Mouse (Mus musculus): ENCODE results near the gene Pax4. TPM values are rescaled to one million over a fixed set of nuclear protein-coding genes. Genes with fewer than 3 reads are reported as not detected.

The Pax4 gene
- polyA plus RNA-seq, 1 experiment from 2014 or later = not detected

- H3K27ac ChIP-seq = no peak within 1 kb of the TSS
- H3K9me3 ChIP-seq = no peaks in the 10 kb centered on the region
- H3K4me1 ChIP-seq = peaks cover 20% of the 10 kb centered on the region
- DNase-seq (ENCODE audit: low spot score) = no peak
- WGBS = 90% methylated on average over 3 of the region's 3 CpGs
- H3K36me3 ChIP-seq = peaks cover 21% of the 10 kb centered on the region
- H3K4me3 ChIP-seq = no peak within 1 kb of the TSS
- H3K27me3 ChIP-seq (ENCODE audit: insufficient read depth, poor library complexity, severe bottlenecking) = no peaks in the 10 kb centered on the region
Measured at GRCm38 (mm10) chr6:28428290-28428689, 20.9 kb downstream of the Pax4 start, which contains the start of gene Gcc1. Gene Gcc1 (minus strand): TSS chr6:28428390.

- H3K27ac ChIP-seq = no peak within 1 kb of the TSS
- H3K4me3 ChIP-seq = no peak within 1 kb of the TSS
- no peaks in the 10 kb centered on the region for H3K9me3 ChIP-seq
- H3K4me1 ChIP-seq = peaks cover 21% of the 10 kb centered on the region
- peaks cover 21% of the 10 kb centered on the region for H3K36me3 ChIP-seq
- no peak for DNase-seq (ENCODE audit: low spot score)
- no peaks in the 10 kb centered on the region for H3K27me3 ChIP-seq (ENCODE audit: insufficient read depth, poor library complexity, severe bottlenecking)
- WGBS = 81% methylated on average over 3 of the region's 3 CpGs
Measured at GRCm38 (mm10) chr6:28427096-28427839, 21.9 kb downstream of the Pax4 start, which contains the start of gene Fscn3. Gene Fscn3 (plus strand): TSS chr6:28427789.

DNA sequence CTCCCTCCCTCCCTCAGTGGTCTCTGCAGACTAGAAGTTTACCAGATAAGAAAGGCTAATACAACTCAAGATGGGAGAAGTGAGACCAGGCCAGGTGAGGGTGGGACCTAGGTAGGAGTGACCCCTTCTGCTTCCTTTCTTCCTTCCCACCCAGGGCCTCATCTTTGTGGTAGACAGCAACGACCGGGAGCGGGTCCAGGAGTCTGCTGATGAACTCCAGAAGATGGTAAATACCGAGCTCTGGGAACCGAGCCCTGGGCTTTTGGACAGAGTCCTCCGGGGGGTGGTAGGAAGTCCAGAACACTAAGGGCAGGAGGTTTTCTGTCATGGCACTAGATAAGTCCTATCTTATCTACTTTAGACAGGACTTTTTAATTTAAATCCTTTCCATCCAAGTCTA, 24.1 kb downstream of the Pax4 start:
- peaks cover 21% of the 10 kb centered on the region for H3K36me3 ChIP-seq
- peak overlapping the region; percentile 89 for H3K4me3 ChIP-seq
- no peaks in the 10 kb centered on the region for H3K9me3 ChIP-seq
- no peaks in the 10 kb centered on the region for H3K27me3 ChIP-seq (ENCODE audit: insufficient read depth, poor library complexity, severe bottlenecking)
- peaks cover 42% of the 10 kb centered on the region for H3K4me1 ChIP-seq
- H3K27ac ChIP-seq = 0 out of 2 replicates have a peak overlapping the region, but pooled peaks have one; percentile 32
- WGBS = 73% methylated on average over 6 of the region's 6 CpGs
- DNase-seq (ENCODE audit: low spot score) = no peak

DNA sequence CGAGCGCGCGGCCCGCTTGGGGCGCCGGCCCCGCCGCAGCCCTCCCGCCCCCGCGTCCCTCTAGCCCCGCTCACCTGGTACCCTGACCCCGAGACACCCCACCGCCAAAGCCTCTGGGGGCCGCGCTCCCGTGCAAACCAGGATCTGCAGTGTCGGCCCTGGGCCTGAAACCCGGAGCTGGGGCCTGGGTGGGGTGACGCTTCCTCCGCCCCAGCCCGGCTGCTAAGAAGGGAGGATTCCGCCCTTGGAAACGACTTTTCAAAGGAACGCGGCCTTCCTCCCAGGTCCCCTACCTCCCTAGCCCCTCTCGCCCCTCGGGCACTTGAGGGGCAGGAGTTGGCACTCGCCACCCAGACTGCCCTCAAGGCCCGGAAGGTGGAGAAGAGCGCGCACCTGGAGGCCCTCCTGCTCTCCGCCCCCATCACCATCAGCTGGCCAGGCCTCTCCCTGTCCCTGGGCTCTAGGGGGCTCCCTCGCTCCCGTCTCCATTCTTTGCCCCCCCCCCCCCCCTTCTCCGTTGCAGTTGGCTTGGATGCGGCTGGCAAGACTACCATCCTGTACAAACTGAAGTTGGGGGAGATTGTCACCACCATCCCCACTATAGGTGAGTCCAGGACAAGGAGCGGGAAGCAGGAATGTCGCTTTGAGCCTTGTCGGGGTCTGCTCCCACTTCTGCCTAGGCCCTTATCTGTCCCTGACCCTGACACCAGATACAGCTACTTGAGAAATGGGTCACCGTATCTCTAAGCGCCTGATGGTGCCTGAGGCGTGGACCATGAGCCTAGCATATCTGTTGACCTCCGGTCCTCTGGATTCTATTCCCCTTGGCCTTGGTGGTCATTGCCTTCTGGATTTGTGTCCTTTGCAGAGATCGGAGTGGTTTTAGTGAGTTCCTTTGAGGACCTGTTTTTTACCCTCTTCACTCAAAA, 25.1 kb downstream of the Pax4 start:
- peak overlapping the region; percentile 89 for H3K4me3 ChIP-seq
- peak; percentile 90 for DNase-seq (ENCODE audit: low spot score)
- H3K9me3 ChIP-seq = no peaks in the 10 kb centered on the region
- H3K27me3 ChIP-seq (ENCODE audit: insufficient read depth, poor library complexity, severe bottlenecking) = no peaks in the 10 kb centered on the region
- H3K27ac ChIP-seq = peak overlapping the region; percentile 98
- peaks cover 48% of the 10 kb centered on the region for H3K4me1 ChIP-seq
- WGBS = 3% methylated on average over 46 of the region's 46 CpGs
- H3K36me3 ChIP-seq = peaks cover 24% of the 10 kb centered on the region

DNA sequence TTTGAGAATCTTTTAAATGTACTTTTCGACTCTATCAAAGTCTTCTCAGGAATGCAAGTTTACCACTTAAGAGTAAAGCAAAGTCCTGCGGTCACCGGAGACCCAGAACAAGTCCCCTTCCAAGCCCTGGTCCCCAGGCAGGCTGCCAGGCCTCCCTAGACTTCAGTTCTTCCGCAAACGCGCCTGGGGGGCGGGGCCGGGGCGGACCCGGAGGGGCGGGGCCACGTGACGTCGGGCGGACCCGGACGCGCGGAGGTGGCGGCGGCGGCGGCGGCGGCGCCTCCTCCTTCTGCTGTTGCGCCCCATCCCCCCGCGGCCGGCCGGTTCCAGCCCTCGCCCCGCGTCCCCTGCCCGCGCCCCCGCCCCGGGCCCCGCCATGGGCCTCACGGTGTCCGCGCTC, 25.8 kb downstream of the Pax4 start, which contains the start of gene Arf5:
Gene Arf5, plus strand, starts transcription at position 248 of the 400 bp plus-strand sequence.
- H3K27me3 ChIP-seq (ENCODE audit: insufficient read depth, poor library complexity, severe bottlenecking) = no peaks in the 10 kb centered on the region
- H3K4me3 ChIP-seq = peak within 1 kb of the TSS; percentile 89
- peaks cover 48% of the 10 kb centered on the region for H3K4me1 ChIP-seq
- H3K36me3 ChIP-seq = peaks cover 31% of the 10 kb centered on the region
- 2% methylated on average over 30 of the region's 42 CpGs for WGBS
- no peaks in the 10 kb centered on the region for H3K9me3 ChIP-seq
- peak within 1 kb of the TSS; percentile 98 for H3K27ac ChIP-seq
- DNase-seq (ENCODE audit: low spot score) = peak; percentile 94

GRCm38 (mm10) chr6:28422651-28423290, 26.4 kb downstream of the Pax4 start:
- no peak for DNase-seq (ENCODE audit: low spot score)
- Histone ChIP-seq H3K9me3 (no peaks in the 10 kb centered on the region), H3K4me1 (peaks cover 48% of the 10 kb centered on the region), H3K27ac (peak overlapping the region; percentile 98; the same call in 1 of the 2 replicates), H3K36me3 (peaks cover 36% of the 10 kb centered on the region), H3K4me3 (peak overlapping the region; percentile 89), H3K27me3 (ENCODE audit: insufficient read depth, poor library complexity, severe bottlenecking) (no peaks in the 10 kb centered on the region)
- WGBS = 71% methylated on average over 15 of the region's 15 CpGs

DNA sequence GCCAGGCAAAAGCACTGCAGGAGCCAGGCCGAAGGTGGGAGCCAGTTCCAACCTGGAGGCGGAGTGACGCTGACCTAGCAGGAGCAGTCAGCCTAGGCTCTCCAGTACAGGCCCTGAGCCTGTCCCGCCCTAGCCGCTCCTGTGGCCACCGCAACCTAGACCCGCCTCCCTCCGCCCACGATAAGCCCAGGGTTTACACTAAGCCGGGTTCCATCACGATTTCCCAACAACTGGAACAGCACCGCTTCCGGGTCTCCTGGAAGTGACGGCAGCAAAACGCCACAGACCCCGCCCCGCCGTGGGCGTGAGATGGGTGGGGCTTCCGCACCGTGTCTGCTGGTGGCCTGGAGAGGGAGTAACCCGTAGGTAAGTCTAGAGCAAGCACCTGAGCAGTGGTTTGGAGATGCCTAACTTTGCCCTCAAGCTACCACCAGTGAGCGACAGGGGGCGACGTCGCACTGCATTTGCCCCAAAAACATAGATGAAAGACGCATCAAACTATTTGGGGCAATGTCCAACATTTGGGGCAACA, 27.6 kb downstream of the Pax4 start:
- Histone ChIP-seq H3K27ac (peak overlapping the region; percentile 83), H3K27me3 (ENCODE audit: insufficient read depth, poor library complexity, severe bottlenecking) (no peaks in the 10 kb centered on the region), H3K4me1 (peaks cover 48% of the 10 kb centered on the region), H3K36me3 (peaks cover 41% of the 10 kb centered on the region), H3K9me3 (no peaks in the 10 kb centered on the region), H3K4me3 (peak overlapping the region; percentile 86)
- peak; percentile 97 for DNase-seq (ENCODE audit: low spot score)
- under 1% methylated on average over 27 of the region's 27 CpGs for WGBS

GRCm38 (mm10) chr6:28420865-28421264, 28.3 kb downstream of the Pax4 start:
- H3K4me3 ChIP-seq = peak overlapping the region; percentile 86
- H3K36me3 ChIP-seq = peaks cover 37% of the 10 kb centered on the region
- H3K27me3 ChIP-seq (ENCODE audit: insufficient read depth, poor library complexity, severe bottlenecking) = no peaks in the 10 kb centered on the region
- no peaks in the 10 kb centered on the region for H3K9me3 ChIP-seq
- WGBS = 25% methylated on average over 13 of the region's 13 CpGs
- H3K4me1 ChIP-seq = peaks cover 45% of the 10 kb centered on the region
- DNase-seq (ENCODE audit: low spot score) = no peak
- peak overlapping the region; percentile 83 for H3K27ac ChIP-seq

DNA sequence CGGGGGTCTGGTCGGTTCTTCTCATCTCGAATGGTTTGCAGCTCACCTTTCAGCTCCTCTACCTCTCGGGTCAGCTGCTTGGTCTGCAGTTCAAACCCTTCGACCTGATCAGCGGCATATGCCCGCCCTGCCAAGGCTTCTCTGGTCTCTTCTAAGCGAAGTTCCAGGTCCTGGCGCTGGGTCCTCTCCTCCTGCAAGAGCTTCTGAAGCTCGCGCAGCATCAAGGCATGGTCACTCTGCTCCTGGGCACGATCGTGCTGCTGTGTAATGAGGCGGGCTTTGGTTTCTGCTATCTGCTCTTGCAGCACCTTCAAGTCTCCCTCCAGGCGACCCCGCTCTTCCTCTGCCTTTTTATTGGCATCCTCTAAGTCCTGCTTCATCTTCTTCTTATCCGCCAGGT, 28.8 kb downstream of the Pax4 start:
- Histone ChIP-seq H3K36me3 (peaks cover 37% of the 10 kb centered on the region), H3K27ac (no peak overlapping the region), H3K4me1 (peaks cover 41% of the 10 kb centered on the region), H3K27me3 (ENCODE audit: insufficient read depth, poor library complexity, severe bottlenecking) (no peaks in the 10 kb centered on the region), H3K9me3 (no peaks in the 10 kb centered on the region), H3K4me3 (peak overlapping the region; percentile 86)
- 75% methylated on average over 17 of the region's 17 CpGs for WGBS
- DNase-seq (ENCODE audit: low spot score) = no peak

- Histone ChIP-seq H3K9me3 (no peaks in the 10 kb centered on the region), H3K4me3 (no peak overlapping the region), H3K27ac (no peak overlapping the region), H3K27me3 (ENCODE audit: insufficient read depth, poor library complexity, severe bottlenecking) (no peaks in the 10 kb centered on the region), H3K4me1 (peaks cover 37% of the 10 kb centered on the region), H3K36me3 (peaks cover 36% of the 10 kb centered on the region)
- 79% methylated on average over 2 of the region's 2 CpGs for WGBS
- DNase-seq (ENCODE audit: low spot score) = no peak
Measured at GRCm38 (mm10) chr6:28419673-28420072, 29.5 kb downstream of the Pax4 start.

GRCm38 (mm10) chr6:28418449-28418848, 30.7 kb downstream of the Pax4 start:
- peaks cover 28% of the 10 kb centered on the region for H3K4me1 ChIP-seq
- no peak overlapping the region for H3K4me3 ChIP-seq
- no peak for DNase-seq (ENCODE audit: low spot score)
- no peak overlapping the region for H3K27ac ChIP-seq
- H3K9me3 ChIP-seq = no peaks in the 10 kb centered on the region
- peaks cover 36% of the 10 kb centered on the region for H3K36me3 ChIP-seq
- WGBS = 86% methylated on average over 14 of the region's 14 CpGs
- no peaks in the 10 kb centered on the region for H3K27me3 ChIP-seq (ENCODE audit: insufficient read depth, poor library complexity, severe bottlenecking)

GRCm38 (mm10) chr6:28416981-28417380, 32.2 kb downstream of the Pax4 start:
- no peak overlapping the region for H3K4me3 ChIP-seq
- H3K4me1 ChIP-seq = peaks cover 24% of the 10 kb centered on the region
- H3K27me3 ChIP-seq (ENCODE audit: insufficient read depth, poor library complexity, severe bottlenecking) = no peaks in the 10 kb centered on the region
- no peak overlapping the region for H3K27ac ChIP-seq
- 81% methylated on average over 4 of the region's 4 CpGs for WGBS
- DNase-seq (ENCODE audit: low spot score) = no peak
- H3K9me3 ChIP-seq = no peaks in the 10 kb centered on the region
- peaks cover 36% of the 10 kb centered on the region for H3K36me3 ChIP-seq

Data from heart, embryonic 10.5 days (tissue).